ENCODE assay signal across 22 mouse cellular contexts in genomic region chr17:45905596-45905995, GRCm38 (mm10).
DNase-seq lines count a peak whose midpoint lies in the region; ATAC-seq lines count a peak whose summit lies in the region.
"Had no signal": no experiment of that assay in that cellular context is flagged by ENCODE, and none has a peak within 500 bp of the region (broad histone marks: within the 10 kb centered on the region; RNA-seq: fewer than 3 reads in every experiment).

No protein-coding gene starts in this region.

- no peaks in the 10 kb centered on the region for H3K27me3 ChIP-seq in heart, embryonic 11.5 days (ENCODE audit: control insufficient read depth, insufficient read depth, low read length)
- H3K27me3 ChIP-seq: forebrain, embryonic 15.5 days; Patski had no signal

- 53% methylated on average over 7 of the region's 7 CpGs for WGBS in heart, embryonic 11.5 days (ENCODE audit: insufficient replicate concordance)

- no peak overlapping the region for H3K4me3 ChIP-seq in heart, embryonic 11.5 days (ENCODE audit: low read depth, low read length)
- H3K4me3 ChIP-seq: embryonic facial prominence, embryonic 10.5 days; forebrain, embryonic 15.5 days; hindbrain, embryonic 12.5 days had no signal

- H3K4me2 ChIP-seq in heart, embryonic 11.5 days: no peak overlapping the region
- H3K4me2 ChIP-seq: forebrain, embryonic 15.5 days; hindbrain, embryonic 12.5 days had no signal

- H3K9ac ChIP-seq in heart, embryonic 11.5 days (ENCODE audit: low read depth, low read length): no peak overlapping the region
- H3K9ac ChIP-seq: forebrain, embryonic 15.5 days; hindbrain, embryonic 12.5 days had no signal

- DNase-seq in heart, adult 11 months: peak; percentile 91
- peak; percentile 30 to 38 for DNase-seq in adrenal gland, adult 18-20 months (ENCODE audit: low spot score in 2 of 2)
- peak; percentile 65 for DNase-seq in adrenal gland, postnatal 14 days
- no peak for DNase-seq in urinary bladder, postnatal 10 days (ENCODE audit: low spot score)
- DNase-seq in gastrocnemius, postnatal 4 days (ENCODE audit: low spot score in 2 of 2): no peak
- DNase-seq: cerebellum, adult 18-20 months; cerebellum, adult 9-11 months; cerebellum, postnatal 36 days; gastrocnemius, postnatal 14 days; heart, postnatal 10 days; heart, postnatal 4 days; kidney, adult 9 months had no signal

- peaks cover 5% of the 10 kb centered on the region; the same call in 1 of the 2 replicates for H3K4me1 ChIP-seq in heart, embryonic 11.5 days (ENCODE audit: control insufficient read depth, insufficient read depth, low read length)
- H3K4me1 ChIP-seq: forebrain, embryonic 15.5 days had no signal

- no peak for ATAC-seq in heart, embryonic 11.5 days (replicated peaks; ENCODE audit: insufficient number of reproducible peaks, low FRiP score, low TSS enrichment)
- no peak for ATAC-seq in frontal cortex, adult (ENCODE audit: low TSS enrichment)
- ATAC-seq: activated CD4-positive, CD25-positive, alpha-beta regulatory T cell, adult 4 months; forebrain, embryonic 15.5 days; hindbrain, embryonic 16.5 days; inflammation-experienced regulatory T-cells, adult 6 months; intestine, postnatal 0 days; Patski had no signal

- no peak overlapping the region for H3K27ac ChIP-seq in heart, embryonic 11.5 days (ENCODE audit: low read depth, low read length)
- H3K27ac ChIP-seq: embryonic facial prominence, embryonic 10.5 days; forebrain, embryonic 15.5 days; hindbrain, embryonic 12.5 days had no signal

- H3K9me3 ChIP-seq in heart, embryonic 11.5 days (replicated peaks; ENCODE audit: control insufficient read depth, low read length): no peaks in the 10 kb centered on the region
- H3K9me3 ChIP-seq: embryonic facial prominence, embryonic 10.5 days; forebrain, embryonic 15.5 days; hindbrain, embryonic 12.5 days had no signal

- no peaks in the 10 kb centered on the region for H3K36me3 ChIP-seq in heart, embryonic 11.5 days (ENCODE audit: control insufficient read depth, insufficient read depth, low read length)
- H3K36me3 ChIP-seq: embryonic facial prominence, embryonic 10.5 days; forebrain, embryonic 15.5 days; hindbrain, embryonic 12.5 days had no signal

Comparison
In these comparisons a context has a peak if more than half of its experiments do, and no peak if none do; other contexts are left out.
1. DNase-seq: peak in heart, adult 11 months (single experiment), adrenal gland, adult 18-20 months (2 of 2) and adrenal gland, postnatal 14 days (single experiment); none in urinary bladder, postnatal 10 days (single experiment) and gastrocnemius, postnatal 4 days (0 of 2).